Mouse (Mus musculus) E14TG2a.4 (cell line): ENCODE data around the gene Myh7.

Experiments used
- CTCF ChIP-seq: conservative IDR thresholded peaks from 2 replicates; pipeline ENCODE4 v1.5.1; 2014; ENCODE audit warnings: low read length
- NANOG ChIP-seq: IDR thresholded peaks from 2 replicates; pipeline ENCODE4 v1.6.1; 2014; ENCODE audit warnings: borderline replicate concordance, low read length, mixed read lengths
- POU5F1 ChIP-seq: IDR thresholded peaks from 2 replicates; pipeline ENCODE4 v1.6.1; 2014; ENCODE audit warnings: low read length, borderline replicate concordance

- no peak for TF ChIP-seq CTCF
- no peak for TF ChIP-seq POU5F1
- TF ChIP-seq NANOG: no peak
Measured at GRCm38 (mm10) chr14:55023011-55023410, 28.6 kb upstream of the Myh7 start.
